Mouse (Mus musculus) CH12.LX (cell line): ENCODE measurements around the gene Rgs16.

Experiments used
- CTCF ChIP-seq, 2 experiments: IDR thresholded peaks in 1 of 2; conservative IDR thresholded peaks in 1 of 2; 2 replicates each; pipeline ENCODE4 v1.5.1; 2011 to 2012; ENCODE audit warnings: low read depth in 2 of 2, low read length in 2 of 2, improper control_type of control experiment in 1 of 2, inconsistent platforms in 1 of 2, mild to moderate bottlenecking in 1 of 2, moderate library complexity in 1 of 2
- EP300 ChIP-seq: IDR thresholded peaks from 2 replicates; pipeline ENCODE4 v1.6.1; 2011; ENCODE audit warnings: low read length, improper control_type of control experiment
- GABPA ChIP-seq: IDR thresholded peaks from 2 replicates; pipeline ENCODE4 v1.6.1; 2012; ENCODE audit warnings: low read depth, low read length, improper control_type of control experiment, inconsistent platforms; ENCODE audit not compliant: insufficient replicate concordance
- JUND ChIP-seq: conservative IDR thresholded peaks from 2 replicates; pipeline ENCODE4 v1.6.1; 2011; ENCODE audit warnings: low read depth, low read length, improper control_type of control experiment
- KAT2A ChIP-seq: IDR thresholded peaks from 2 replicates; pipeline ENCODE4 v1.6.1; 2012; ENCODE audit warnings: low read length, improper control_type of control experiment, inconsistent platforms; ENCODE audit not compliant: insufficient replicate concordance
- MAX ChIP-seq: IDR thresholded peaks from 2 replicates; pipeline ENCODE4 v1.6.1; 2011; ENCODE audit warnings: low read length, improper control_type of control experiment
- POLR2A ChIP-seq: IDR thresholded peaks from 2 replicates; pipeline ENCODE4 v1.6.1; 2011; ENCODE audit warnings: low read depth, mild to moderate bottlenecking, improper control_type of control experiment, low read length
- RAD21 ChIP-seq: IDR thresholded peaks from 2 replicates; pipeline ENCODE4 v1.6.1; 2011; ENCODE audit warnings: low read depth, mild to moderate bottlenecking, low read length, improper control_type of control experiment, moderate library complexity
- USF2 ChIP-seq: conservative IDR thresholded peaks from 2 replicates; pipeline ENCODE4 v1.6.1; 2011; ENCODE audit warnings: low read depth, low read length, improper control_type of control experiment
- ZKSCAN1 ChIP-seq: IDR thresholded peaks from 2 replicates; pipeline ENCODE4 v1.6.1; 2012; ENCODE audit warnings: low read depth, inconsistent platforms, low read length, improper control_type of control experiment, borderline replicate concordance
- ZNF384 ChIP-seq: IDR thresholded peaks from 2 replicates; pipeline ENCODE4 v1.6.1; 2012; ENCODE audit warnings: low read depth, low read length, improper control_type of control experiment, inconsistent platforms

DNA sequence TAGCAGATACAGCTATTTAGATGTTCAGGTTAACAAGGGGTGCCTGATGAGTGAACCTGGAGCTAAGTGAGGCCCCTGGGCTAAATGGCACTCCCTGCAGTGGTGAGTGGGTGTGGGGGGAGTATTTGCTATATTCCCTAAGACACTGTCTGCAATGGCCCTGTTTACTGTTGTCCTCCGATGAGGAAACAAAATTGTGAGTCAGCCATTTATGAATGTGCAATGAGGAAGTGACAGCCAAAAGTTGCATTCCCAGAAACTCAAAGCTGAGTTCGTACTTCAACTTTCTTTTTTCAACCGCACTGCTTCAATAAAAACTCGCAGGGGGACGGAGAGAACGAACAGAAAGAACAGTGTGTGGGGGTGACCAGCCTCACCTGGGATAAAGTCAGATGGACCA is 12.4 kb downstream of the Rgs16 start:
- TF ChIP-seq USF2 (no peak), POLR2A (no peak), MAX (no peak), ZNF384 (no peak), CTCF (conservative IDR thresholded peaks at IDR 0.05 in 1 of 2, IDR thresholded peaks at IDR 0.05 in 1 of 2; ENCODE audit: low read depth in 2 of 2, low read length in 2 of 2) (no peak), ZKSCAN1 (no peak), EP300 (no peak), KAT2A (no peak), JUND (no peak), GABPA (no peak), RAD21 (no peak)
